Mouse (Mus musculus) cerebral cortex, adult 2 months (tissue): Measurements from ENCODE around the gene Arid3b.

Experiments used
- WGBS: fragments of 180-500 bp; shearing (Covaris S2); methylation state at CpG from one replicate; pipeline ENCODE4 v1.1.7; 2018; 5-methylcytosine and 5-hydroxymethylcytosine counted together

Gene Arid3b

DNA sequence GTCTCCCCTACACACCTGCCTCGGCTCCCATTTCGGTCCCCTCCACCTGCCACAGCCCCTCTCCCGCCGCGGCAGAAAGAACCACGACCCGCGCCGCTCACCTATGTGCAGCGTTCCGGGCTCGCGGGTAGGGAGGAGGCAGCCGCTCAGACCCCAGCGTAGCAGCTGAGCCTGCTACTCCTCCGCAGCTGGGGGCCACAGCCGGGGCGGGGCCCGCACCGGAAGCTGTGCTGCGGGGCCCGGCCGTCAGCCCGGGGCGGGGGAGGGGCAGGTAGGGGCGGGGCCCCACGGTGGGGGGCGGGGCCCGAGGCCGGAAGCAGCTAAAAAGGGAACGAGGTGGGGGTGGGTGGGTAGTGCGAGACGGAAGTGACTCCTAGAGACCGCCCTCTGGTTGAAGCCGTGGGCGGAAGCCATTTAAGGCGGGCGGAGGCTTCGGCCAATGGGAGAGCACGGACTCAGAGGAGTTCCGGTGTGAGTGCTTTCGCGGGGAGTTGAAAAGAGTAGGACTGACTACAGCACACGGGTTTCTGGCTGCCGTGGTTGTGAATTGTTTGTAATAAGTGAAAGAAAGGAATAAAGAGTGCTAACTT, at the start of gene Arid3b:
Gene Arid3b (minus strand): TSS at position 213 of the 590 bp plus-strand sequence.
- WGBS = 2% methylated on average over 44 of the region's 45 CpGs

- WGBS = 84% methylated on average over 1 of the region's 1 CpGs
These were observed 46.8 kb upstream of the Arid3b start for GRCm38 (mm10) chr9:57883413-57883812.

GRCm38 (mm10) chr9:57881781-57882180, 45.2 kb upstream of the Arid3b start:
- WGBS = 96% methylated on average over 2 of the region's 2 CpGs

DNA sequence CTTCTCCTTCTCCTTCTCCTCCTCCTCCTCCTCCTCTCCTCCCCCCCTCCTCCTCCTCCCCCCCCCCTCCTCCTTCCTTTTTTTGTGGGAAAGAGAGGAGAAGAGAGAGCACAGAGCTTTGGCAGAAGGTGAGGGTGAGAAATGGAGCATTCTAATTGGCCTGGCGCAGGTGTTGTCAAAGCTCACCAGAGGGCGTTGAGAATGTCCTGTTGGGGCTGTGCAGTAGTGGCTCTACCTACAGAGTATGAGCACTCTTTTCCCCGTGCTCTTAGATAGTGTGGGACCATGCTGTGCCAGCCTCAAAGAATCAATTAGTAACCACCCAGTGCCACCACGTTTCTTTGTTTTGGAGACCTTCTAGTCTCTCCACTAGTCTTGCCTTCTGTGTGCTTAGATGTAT, 43.7 kb upstream of the Arid3b start:
- WGBS = 34% methylated on average over 4 of the region's 4 CpGs

DNA sequence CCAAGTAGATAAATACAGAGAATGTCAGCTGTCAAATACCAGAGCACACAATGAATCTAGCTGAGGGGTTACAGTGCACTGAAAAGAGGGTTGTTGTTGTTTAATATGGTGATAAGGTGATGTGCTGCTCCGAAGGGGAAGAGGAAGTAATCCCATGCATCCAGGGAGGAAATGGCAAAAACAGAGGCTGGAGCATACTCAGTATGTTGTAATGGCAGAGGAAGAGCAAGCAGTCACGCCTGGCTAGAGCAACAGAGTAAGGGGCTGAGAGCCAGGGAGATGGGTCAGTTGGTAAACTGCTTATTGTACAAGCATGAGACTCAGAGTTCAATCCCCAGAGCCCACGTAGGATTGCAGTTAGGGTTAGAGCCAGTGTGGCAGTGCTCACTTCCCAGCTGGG, 42.6 kb upstream of the Arid3b start:
- 67% methylated on average over 3 of the region's 3 CpGs for WGBS

DNA sequence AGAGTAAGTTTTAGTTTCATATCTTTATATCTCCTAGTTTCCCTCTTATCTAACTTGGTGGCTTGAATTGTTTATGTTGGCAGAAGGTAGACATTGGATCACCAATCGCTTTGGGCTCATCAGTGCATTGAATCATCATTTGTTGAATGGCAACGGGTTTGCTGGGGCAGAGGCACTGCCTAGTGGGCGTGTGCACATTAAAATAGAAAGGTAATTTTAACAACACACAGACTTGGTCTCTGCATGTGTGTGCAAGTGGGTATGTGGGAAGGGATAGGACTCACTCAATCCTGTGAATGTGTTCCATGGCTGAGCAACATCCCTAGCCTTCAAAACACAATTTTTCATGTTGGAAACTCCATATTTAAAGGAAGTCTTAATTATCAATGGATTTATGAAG, 38.4 kb upstream of the Arid3b start:
- 42% methylated on average over 3 of the region's 3 CpGs for WGBS

- WGBS = 80% methylated on average over 5 of the region's 5 CpGs
These were observed 37.5 kb upstream of the Arid3b start for GRCm38 (mm10) chr9:57874134-57874533.

DNA sequence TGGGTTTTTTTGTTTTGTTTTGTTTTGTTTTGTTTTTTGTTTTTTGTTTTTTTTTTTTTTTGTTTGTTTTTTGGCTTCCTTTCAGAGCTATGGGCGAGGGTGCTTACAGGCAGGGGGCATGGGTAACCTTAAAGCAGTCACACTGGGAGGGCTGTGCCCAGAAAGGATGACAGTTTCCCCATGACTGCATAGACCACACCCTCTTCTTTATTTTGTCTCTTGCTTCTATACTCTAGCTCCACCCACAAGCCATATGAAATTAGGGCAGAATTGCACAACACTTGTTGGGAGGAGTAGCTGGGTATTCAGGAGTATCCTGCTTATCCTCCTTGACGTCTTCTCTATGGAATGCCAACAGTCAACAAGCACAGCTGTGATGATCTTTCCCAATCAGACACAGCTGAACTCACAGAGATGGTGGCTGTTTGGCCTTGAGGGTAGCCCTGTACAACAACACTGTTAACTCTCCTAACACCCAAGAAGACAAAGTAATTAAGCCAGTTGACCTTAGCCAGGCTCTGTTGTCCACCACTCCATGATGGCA, 33.8 kb upstream of the Arid3b start:
- WGBS = 64% methylated on average over 2 of the region's 2 CpGs

GRCm38 (mm10) chr9:57868767-57869166, 32.2 kb upstream of the Arid3b start:
- 91% methylated on average over 6 of the region's 6 CpGs for WGBS

GRCm38 (mm10) chr9:57867880-57868279, 31.3 kb upstream of the Arid3b start:
- 53% methylated on average over 5 of the region's 5 CpGs for WGBS

DNA sequence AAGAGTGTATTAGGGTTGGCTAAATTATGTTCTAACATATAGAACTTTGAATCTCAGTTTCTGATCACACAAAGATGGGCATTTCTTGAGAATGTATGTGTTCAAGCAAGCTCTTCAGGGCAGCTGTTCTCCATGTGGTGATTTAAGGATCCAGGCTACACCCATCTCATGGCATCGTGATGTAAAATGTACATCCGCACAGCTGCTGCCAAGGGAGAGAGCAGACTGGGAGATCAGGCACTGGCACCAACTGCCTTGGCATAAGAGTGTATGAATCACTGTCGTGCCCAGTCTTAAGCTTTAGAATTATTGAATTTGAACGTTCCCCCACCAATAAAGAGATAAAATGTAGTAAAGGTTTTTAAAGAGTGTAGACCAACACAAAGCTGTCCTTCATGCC, 30.6 kb upstream of the Arid3b start:
- WGBS = 40% methylated on average over 4 of the region's 4 CpGs

DNA sequence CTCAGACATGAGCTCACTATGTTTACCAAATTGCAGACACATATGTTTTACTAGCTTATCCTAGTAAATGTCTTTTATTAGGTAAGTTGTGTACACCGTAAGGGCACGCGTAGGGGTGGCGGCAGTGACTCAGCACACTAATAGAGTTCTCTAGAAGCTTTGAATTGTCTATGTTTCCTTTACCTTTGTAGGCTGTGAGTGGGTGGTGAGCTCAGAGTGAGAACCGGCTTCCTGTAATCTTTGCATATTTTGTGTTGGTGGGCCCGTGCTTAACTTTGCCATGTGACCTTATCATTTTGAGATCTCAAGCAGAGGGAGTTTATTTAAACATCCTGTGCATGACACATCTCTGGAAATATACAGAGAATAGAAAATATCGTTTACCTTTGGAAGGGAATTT, 29.9 kb upstream of the Arid3b start:
- WGBS = 31% methylated on average over 7 of the region's 7 CpGs

- 10% methylated on average over 9 of the region's 9 CpGs for WGBS
These were observed 25.4 kb upstream of the Arid3b start for GRCm38 (mm10) chr9:57861951-57862471.

DNA sequence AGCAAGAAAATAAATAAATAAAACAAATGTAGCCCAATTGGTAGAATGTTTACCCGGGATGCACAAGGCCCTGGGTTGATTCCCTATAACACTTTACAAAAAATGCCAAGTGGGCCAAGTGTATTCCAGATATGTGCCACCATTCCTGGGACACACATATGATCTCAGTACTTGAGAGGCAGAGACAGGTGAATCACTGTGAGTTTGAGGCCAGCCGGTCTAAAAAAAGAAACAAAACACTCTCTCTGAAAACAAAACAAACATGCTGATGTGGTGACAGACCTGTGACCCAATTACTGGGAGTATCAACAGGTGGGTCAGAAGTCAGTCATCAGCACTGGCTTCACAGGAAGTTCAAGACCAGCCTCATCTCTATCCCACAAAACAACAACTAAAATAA, 19.9 kb upstream of the Arid3b start:
- WGBS = 85% methylated on average over 2 of the region's 2 CpGs

DNA sequence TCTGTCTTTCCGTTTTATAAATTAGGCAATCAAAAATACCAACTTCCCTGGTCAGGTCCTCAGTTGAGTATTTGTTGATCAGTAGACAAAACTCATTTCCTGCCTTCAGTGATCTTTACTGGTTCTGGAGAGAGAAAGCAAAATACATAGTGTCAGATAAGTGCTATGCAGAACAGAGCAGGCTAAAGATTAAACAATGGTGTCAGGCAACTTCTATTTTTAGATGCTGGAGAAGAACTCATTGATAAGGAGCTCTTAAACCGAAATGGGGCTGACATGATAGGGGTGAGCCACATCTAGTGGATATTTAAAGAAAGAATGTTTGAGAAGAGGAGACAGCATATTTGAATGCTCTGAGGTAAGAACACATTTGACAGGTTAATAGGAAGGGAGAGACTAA, 2.4 kb upstream of the Arid3b start:
- WGBS = 80% methylated on average over 2 of the region's 2 CpGs

GRCm38 (mm10) chr9:57835841-57836514, 615 bp downstream of the Arid3b start:
- WGBS = 2% methylated on average over 22 of the region's 22 CpGs

- 43% methylated on average over 11 of the region's 11 CpGs for WGBS
These were observed 1.8 kb downstream of the Arid3b start for GRCm38 (mm10) chr9:57834629-57835417.

- 54% methylated on average over 9 of the region's 9 CpGs for WGBS
These were observed 2.7 kb downstream of the Arid3b start for GRCm38 (mm10) chr9:57833762-57834471.

- 5% methylated on average over 24 of the region's 24 CpGs for WGBS
These were observed 5.1 kb downstream of the Arid3b start for GRCm38 (mm10) chr9:57831267-57832082.

- 75% methylated on average over 6 of the region's 6 CpGs for WGBS
These were observed 6.6 kb downstream of the Arid3b start for GRCm38 (mm10) chr9:57829812-57830557.
